Mouse (Mus musculus) MEL (cell line): Measurements from ENCODE around the gene Lrrc26.

Experiments used
- CHD1 ChIP-seq: IDR thresholded peaks from 2 replicates; pipeline ENCODE4 v1.6.1; 2012; ENCODE audit warnings: low read depth, mild to moderate bottlenecking, inconsistent platforms, low read length, improper control_type of control experiment
- CHD2 ChIP-seq: IDR thresholded peaks from 2 replicates; pipeline ENCODE4 v1.6.1; 2011; ENCODE audit warnings: low read length, improper control_type of control experiment
- CTCF ChIP-seq, 3 experiments: IDR thresholded peaks in 2 of 3; conservative IDR thresholded peaks in 1 of 3; 2 replicates each; pipeline ENCODE4 v1.5.1; 2011 to 2012; ENCODE audit warnings: low read length in 3 of 3, low read depth in 2 of 3, mild to moderate bottlenecking in 2 of 3, improper control_type of control experiment in 1 of 3, inconsistent platforms in 1 of 3, mixed read lengths in 1 of 3, moderate library complexity in 1 of 3; ENCODE audit not compliant: control insufficient read depth in 1 of 3, insufficient read depth in 1 of 3, poor library complexity in 1 of 3, severe bottlenecking in 1 of 3
- E2F4 ChIP-seq: IDR thresholded peaks from 2 replicates; pipeline ENCODE4 v1.6.1; 2011; ENCODE audit warnings: low read depth, low read length, improper control_type of control experiment, borderline replicate concordance
- EP300 ChIP-seq, 2 experiments: IDR thresholded peaks; 2 replicates each; pipeline ENCODE4 v1.6.1; 2011; ENCODE audit warnings: improper control_type of control experiment in 2 of 2, low read length in 2 of 2, low read depth in 1 of 2, mild to moderate bottlenecking in 1 of 2
- GABPA ChIP-seq: IDR thresholded peaks from 2 replicates; pipeline ENCODE4 v1.6.1; 2012; ENCODE audit warnings: low read depth, mild to moderate bottlenecking, inconsistent platforms, low read length, improper control_type of control experiment, moderate library complexity
- GATA1 ChIP-seq: IDR thresholded peaks from 2 replicates; pipeline ENCODE4 v1.6.1; 2011; ENCODE audit warnings: low read depth, low read length, improper control_type of control experiment
- HCFC1 ChIP-seq: IDR thresholded peaks from 2 replicates; pipeline ENCODE4 v1.6.1; 2012; ENCODE audit warnings: low read depth, mild to moderate bottlenecking, inconsistent platforms, low read length, improper control_type of control experiment, moderate library complexity
- MAFK ChIP-seq: IDR thresholded peaks from 2 replicates; pipeline ENCODE4 v1.6.1; 2011; ENCODE audit warnings: low read depth, mild to moderate bottlenecking, low read length, improper control_type of control experiment, borderline replicate concordance
- POLR2A ChIP-seq, 2 experiments: IDR thresholded peaks; 2 replicates each; pipeline ENCODE4 v1.6.1; 2011 to 2012; ENCODE audit warnings: low read length in 2 of 2, mild to moderate bottlenecking in 2 of 2, control low read depth in 1 of 2, improper control_type of control experiment in 1 of 2, low read depth in 1 of 2, moderate library complexity in 1 of 2; ENCODE audit not compliant: control insufficient read depth in 1 of 2, insufficient read depth in 1 of 2, poor library complexity in 1 of 2
- SIN3A ChIP-seq: IDR thresholded peaks from 2 replicates; pipeline ENCODE4 v1.6.1; 2012; ENCODE audit warnings: low read length, improper control_type of control experiment, inconsistent platforms
- TBP ChIP-seq: IDR thresholded peaks from 2 replicates; pipeline ENCODE4 v1.8.0; 2011; ENCODE audit warnings: low read depth, low read length, improper control_type of control experiment
- UBTF ChIP-seq: IDR thresholded peaks from 2 replicates; pipeline ENCODE4 v1.6.1; 2012; ENCODE audit warnings: low read depth, mild to moderate bottlenecking, inconsistent platforms, low read length, improper control_type of control experiment, moderate library complexity, borderline replicate concordance; ENCODE audit not compliant: insufficient read depth
- ZMIZ1 ChIP-seq: IDR thresholded peaks from 2 replicates; pipeline ENCODE4 v1.6.1; 2012; ENCODE audit warnings: low read depth, mild to moderate bottlenecking, inconsistent platforms, low read length, improper control_type of control experiment, moderate library complexity

DNA sequence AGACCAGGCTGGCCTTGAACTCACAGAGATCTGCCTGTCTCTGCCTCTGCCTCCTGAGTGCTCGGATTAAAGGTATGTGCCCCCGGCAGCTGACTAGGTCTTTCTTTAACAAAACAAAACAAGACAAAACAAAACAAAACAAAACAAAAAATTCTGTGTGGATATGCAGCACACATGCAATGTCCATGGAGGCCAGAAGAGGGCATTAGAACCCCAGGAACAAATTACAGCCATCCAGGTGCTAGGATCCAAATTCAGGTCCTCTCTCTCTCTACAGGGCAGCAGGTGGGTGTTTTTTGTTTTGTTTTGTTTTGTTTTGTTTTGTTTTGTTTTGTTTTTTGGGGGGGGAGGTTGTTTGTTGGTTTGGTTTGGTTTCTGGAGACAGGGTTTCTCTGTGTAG, 30.8 kb upstream of the Lrrc26 start:
- TF ChIP-seq UBTF (no peak), SIN3A (peak; percentile 52; the same call in 1 of the 2 replicates), HCFC1 (no peak), CTCF (IDR thresholded peaks at IDR 0.05 in 2 of 3, conservative IDR thresholded peaks at IDR 0.05 in 1 of 3; ENCODE audit: control insufficient read depth in 1 of 3, insufficient read depth in 1 of 3, low read depth in 2 of 3, low read length in 3 of 3, poor library complexity in 1 of 3, severe bottlenecking in 1 of 3) (peak; percentile 59 to 78 (median 64)), ZMIZ1 (no peak), EP300 (IDR thresholded peaks at IDR 0.05; ENCODE audit: low read depth in 1 of 2, low read length in 2 of 2) (no peak), POLR2A (IDR thresholded peaks at IDR 0.05; ENCODE audit: control insufficient read depth in 1 of 2, insufficient read depth in 1 of 2, low read depth in 1 of 2, low read length in 2 of 2, poor library complexity in 1 of 2) (no peak), GATA1 (no peak), E2F4 (no peak), CHD1 (no peak), TBP (no peak), MAFK (no peak), GABPA (no peak), CHD2 (no peak)
